Mouse (Mus musculus) mouse trophoblast stem cell (cell line): ENCODE results near the gene Cd2.

Source experiments
- in situ Hi-C, 2 experiments: fragments of 300-500 bp; cut with MseI, MboI; formaldehyde crosslinking; loops; 2 replicates in 1 of 2; 3 replicates in 1 of 2; pipeline ENCODE4 v1.15.1; 2025

Gene Cd2

GRCm38 (mm10) chr3:101294487-101295365 lies 7.0 kb upstream of the Cd2 start:
- in situ Hi-C loops, result loop anchor here (5.0 kb wide), 1 partner anchor 322 kb away; no protein-coding TSS in a partner anchor

- in situ Hi-C loops, result no loop called here
These were observed 5.9 kb upstream of the Cd2 start for GRCm38 (mm10) chr3:101293571-101294135.

GRCm38 (mm10) chr3:101292611-101293010 lies 4.9 kb upstream of the Cd2 start:
- in situ Hi-C loops, result no loop called here

- in situ Hi-C loops, result no loop called here
These were observed 3.1 kb upstream of the Cd2 start for GRCm38 (mm10) chr3:101290587-101291520.

DNA sequence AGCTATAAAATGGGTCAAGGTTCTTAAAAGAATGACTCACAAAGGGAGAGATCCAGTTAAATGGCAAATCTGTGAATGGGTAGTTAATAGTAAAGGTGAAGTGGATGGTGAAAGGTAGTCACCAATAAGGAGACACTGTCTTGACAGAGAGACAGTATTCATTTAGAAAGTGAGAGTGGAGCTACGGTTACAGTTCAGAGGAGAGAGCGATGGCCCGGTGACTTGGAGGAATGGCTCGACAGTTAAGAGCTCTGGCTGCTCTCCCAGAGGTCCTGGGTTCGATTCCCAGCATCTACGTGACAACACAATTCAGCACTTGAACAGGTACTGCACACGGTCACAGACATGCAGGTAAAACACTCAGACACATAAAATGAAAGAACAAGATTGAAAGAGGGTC lies 2.3 kb upstream of the Cd2 start:
- in situ Hi-C loops, result no loop called here

DNA sequence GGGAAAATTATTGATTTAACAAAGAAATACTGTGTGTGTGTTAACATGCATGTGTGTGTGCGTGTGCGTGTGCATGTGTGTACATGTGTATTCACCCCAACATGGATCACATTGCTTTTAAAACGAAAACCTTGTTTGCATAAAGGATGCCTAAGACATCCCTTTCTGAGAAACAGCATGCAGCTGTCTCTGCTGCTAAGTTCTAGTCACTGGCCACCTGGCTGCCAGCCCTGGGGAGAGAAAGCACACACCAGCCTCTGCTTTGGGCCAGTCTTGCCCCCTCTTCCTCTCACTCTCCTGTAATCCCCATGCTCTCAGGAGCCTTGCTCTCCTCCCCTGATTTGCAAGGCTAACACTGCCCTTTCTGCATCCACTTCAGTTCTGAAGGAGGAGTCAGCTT lies 1.7 kb upstream of the Cd2 start:
- in situ Hi-C loops, result no loop called here

- in situ Hi-C loops, result no loop called here
These were observed 1.1 kb downstream of the Cd2 start for GRCm38 (mm10) chr3:101286336-101287325.

- in situ Hi-C loops, result no loop called here
These were observed 1.9 kb downstream of the Cd2 start for GRCm38 (mm10) chr3:101285851-101286250.

GRCm38 (mm10) chr3:101285021-101285615 lies 2.6 kb downstream of the Cd2 start:
- in situ Hi-C loops, result no loop called here

- in situ Hi-C loops, result no loop called here
These were observed 3.7 kb downstream of the Cd2 start for GRCm38 (mm10) chr3:101283869-101284706.

- in situ Hi-C loops, result no loop called here
These were observed 4.3 kb downstream of the Cd2 start for GRCm38 (mm10) chr3:101283441-101283840.

GRCm38 (mm10) chr3:101282556-101283180 lies 5.1 kb downstream of the Cd2 start:
- in situ Hi-C loops, result no loop called here

DNA sequence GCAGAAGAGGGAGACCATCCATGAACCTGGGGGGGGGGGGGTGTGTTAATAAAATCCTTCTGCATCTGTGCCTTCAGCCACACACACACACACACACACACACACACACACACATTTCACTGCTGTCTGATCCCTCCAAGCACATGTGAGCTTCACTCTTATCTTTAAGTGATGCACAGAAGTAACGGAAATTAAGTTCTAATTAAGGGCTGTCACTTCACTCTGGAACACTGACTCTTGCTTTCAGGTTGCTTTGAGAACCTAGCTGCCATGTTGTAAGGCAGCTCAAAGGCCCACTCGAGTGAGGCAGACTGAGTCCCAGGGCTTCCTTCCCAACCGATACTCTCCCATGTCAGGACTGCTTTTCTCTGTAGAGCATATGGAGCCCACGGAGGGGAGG lies 5.9 kb downstream of the Cd2 start:
- in situ Hi-C loops, result no loop called here

DNA sequence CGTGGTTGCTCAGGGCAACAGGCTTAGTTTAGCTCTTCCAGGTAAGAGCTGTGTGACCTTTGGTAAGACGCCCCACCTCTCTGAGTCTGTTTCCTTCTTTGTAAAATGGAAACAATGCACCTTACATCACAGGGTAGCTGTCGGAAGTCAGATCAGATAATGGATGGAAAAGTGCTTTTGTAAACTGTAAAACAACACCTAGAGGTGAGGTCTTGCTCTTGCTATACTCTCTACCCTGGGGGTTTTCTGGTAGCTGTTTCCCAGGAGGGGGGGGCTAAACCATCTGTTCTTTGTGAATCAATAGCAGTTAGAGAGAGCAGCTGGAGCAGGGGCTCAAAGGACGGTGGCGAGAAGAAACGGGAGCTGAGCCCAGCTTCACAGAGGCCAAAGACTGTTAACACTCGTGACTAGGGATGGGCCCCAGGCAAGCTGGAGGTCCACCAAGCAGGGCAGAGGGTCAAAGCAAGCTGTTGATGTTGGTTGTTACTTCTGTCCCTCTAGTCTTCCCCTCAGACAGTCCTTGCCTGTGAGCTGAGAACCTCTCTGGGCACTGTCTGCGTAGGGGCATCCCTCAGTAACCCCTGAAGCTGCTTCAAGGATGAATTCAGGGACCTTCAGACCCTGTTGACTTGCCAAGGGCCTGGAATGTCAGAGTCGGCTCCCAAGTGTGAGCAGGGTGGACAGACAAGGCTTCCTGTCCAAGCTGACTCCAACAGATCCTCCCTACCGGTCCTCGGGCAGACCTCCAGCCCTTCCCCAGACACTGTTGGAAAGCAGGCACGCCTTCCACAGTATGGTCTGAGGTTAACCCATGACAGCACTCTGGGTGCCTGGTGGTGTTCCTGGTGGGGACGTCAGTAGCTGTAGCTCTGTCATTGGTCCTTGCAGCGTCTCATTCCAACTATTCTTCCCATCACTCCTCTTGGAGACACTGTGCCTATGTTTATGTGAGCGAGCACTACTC lies 7.1 kb downstream of the Cd2 start:
- in situ Hi-C loops, result no loop called here

- in situ Hi-C loops, result no loop called here
These were observed 8.2 kb downstream of the Cd2 start for GRCm38 (mm10) chr3:101279561-101279960.

GRCm38 (mm10) chr3:101278396-101278795 lies 9.3 kb downstream of the Cd2 start:
- in situ Hi-C loops, result no loop called here

GRCm38 (mm10) chr3:101277830-101278229 lies 9.9 kb downstream of the Cd2 start:
- in situ Hi-C loops, result no loop called here
